Comparison of ENCODE assay signal across 21 mouse cellular contexts in the genomic region with DNA sequence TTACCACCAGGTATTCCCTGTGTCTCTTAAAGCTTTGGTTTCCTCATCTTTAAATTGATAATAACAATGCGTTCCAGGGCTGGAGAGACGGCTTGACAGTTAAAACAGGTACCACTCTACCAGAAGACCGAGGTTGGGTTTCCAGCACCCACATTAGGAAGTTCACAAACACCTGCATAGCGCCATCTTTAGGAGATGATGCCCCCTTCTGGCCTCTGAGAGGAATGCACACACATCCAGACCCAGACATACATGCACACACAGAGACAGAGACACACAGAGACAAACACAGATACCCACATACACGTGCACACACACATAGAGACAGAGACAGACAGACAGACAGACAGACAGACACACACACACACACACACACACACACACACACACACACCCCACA. TPM values are rescaled to one million over a fixed set of nuclear protein-coding genes. Genes with fewer than 3 reads are reported as not detected.
A peak's percentile ranks its signal among the peaks of the same experiment; 100 is the strongest.
DNase-seq lines count a peak whose midpoint lies in the region; ATAC-seq and TF ChIP-seq lines count a peak whose summit lies in the region.
"Had no signal": no experiment of that assay in that cellular context is flagged by ENCODE, and none has a peak within 500 bp of the region (broad histone marks: within the 10 kb centered on the region; RNA-seq: fewer than 3 reads in every experiment).

No protein-coding gene starts in this region.

- peak; percentile 21 for TF ChIP-seq CTCF in ES-Bruce4 (IDR thresholded peaks at IDR 0.05; ENCODE audit: low read depth, low read length)
- TF ChIP-seq CTCF in small intestine, adult 2 months (IDR thresholded peaks at IDR 0.05; ENCODE audit: extremely low read depth, insufficient read length, insufficient replicate concordance, low read depth, low read length), result peak; percentile 14; the same call in 1 of the 2 replicates

- H3K4me2 ChIP-seq in kidney, embryonic 16.5 days (replicated peaks; ENCODE audit: low read depth, low read length), result no peak overlapping the region
- no peak overlapping the region for H3K4me2 ChIP-seq in neural tube, embryonic 15.5 days
- H3K4me2 ChIP-seq: forebrain, embryonic 12.5 days; hindbrain, embryonic 15.5 days; limb, embryonic 15.5 days; midbrain, embryonic 12.5 days had no signal

- peak overlapping the region; percentile 40; the same call in 1 of the 2 replicates for H3K27ac ChIP-seq in kidney, embryonic 16.5 days (ENCODE audit: low read length)
- H3K27ac ChIP-seq in ES-Bruce4 (ENCODE audit: insufficient read depth, low read length), result no peak overlapping the region
- no peak overlapping the region for H3K27ac ChIP-seq in small intestine, adult 2 months (ENCODE audit: insufficient read depth, low read depth, low read length)
- no peak overlapping the region for H3K27ac ChIP-seq in neural tube, embryonic 15.5 days (replicated peaks)
- H3K27ac ChIP-seq: embryonic facial prominence, embryonic 10.5 days; forebrain, embryonic 12.5 days; hindbrain, embryonic 15.5 days; limb, embryonic 15.5 days; midbrain, embryonic 12.5 days had no signal

- no peaks in the 10 kb centered on the region for H3K27me3 ChIP-seq in kidney, embryonic 16.5 days (ENCODE audit: insufficient read depth, low read length)
- no peaks in the 10 kb centered on the region for H3K27me3 ChIP-seq in ES-Bruce4 (ENCODE audit: control insufficient read depth, insufficient read depth, low read length, poor library complexity, severe bottlenecking)
- H3K27me3 ChIP-seq in small intestine, adult 2 months (ENCODE audit: control insufficient read depth, insufficient read depth, low read length), result no peaks in the 10 kb centered on the region
- no peaks in the 10 kb centered on the region for H3K27me3 ChIP-seq in neural tube, embryonic 15.5 days (replicated peaks)
- H3K27me3 ChIP-seq: forebrain, embryonic 12.5 days; hindbrain, embryonic 15.5 days; limb, embryonic 15.5 days had no signal

- H3K9ac ChIP-seq in kidney, embryonic 16.5 days (replicated peaks; ENCODE audit: low read length), result no peak overlapping the region
- H3K9ac ChIP-seq in ES-Bruce4 (ENCODE audit: low read depth, poor library complexity, severe bottlenecking), result no peak overlapping the region
- H3K9ac ChIP-seq in neural tube, embryonic 15.5 days (replicated peaks), result no peak overlapping the region
- H3K9ac ChIP-seq: forebrain, embryonic 12.5 days; hindbrain, embryonic 15.5 days; limb, embryonic 15.5 days; midbrain, embryonic 12.5 days had no signal

- no peak overlapping the region for H3K4me3 ChIP-seq in kidney, embryonic 16.5 days (ENCODE audit: low read length)
- H3K4me3 ChIP-seq in ES-Bruce4 (ENCODE audit: low read depth, low read length), result no peak overlapping the region
- H3K4me3 ChIP-seq in small intestine, adult 2 months (ENCODE audit: low read depth, low read length), result no peak overlapping the region
- H3K4me3 ChIP-seq in neural tube, embryonic 15.5 days (replicated peaks), result no peak overlapping the region
- H3K4me3 ChIP-seq: embryonic facial prominence, embryonic 10.5 days; forebrain, embryonic 12.5 days; hindbrain, embryonic 15.5 days; limb, embryonic 15.5 days; midbrain, embryonic 12.5 days had no signal

- TF ChIP-seq POLR2A in ES-Bruce4 (IDR thresholded peaks at IDR 0.05; ENCODE audit: insufficient read depth, low read length), result no peak
- no peak for TF ChIP-seq POLR2A in small intestine, adult 2 months (IDR thresholded peaks at IDR 0.05; ENCODE audit: low read depth, low read length)

- 95% methylated on average over 5 of the region's 5 CpGs for WGBS in kidney, embryonic 16.5 days
- WGBS in small intestine, adult 2 months, result 97% methylated on average over 5 of the region's 5 CpGs
- 93% methylated on average over 5 of the region's 5 CpGs for WGBS in neural tube, embryonic 15.5 days

- ATAC-seq in kidney, embryonic 16.5 days (ENCODE audit: low FRiP score, low TSS enrichment), result no peak
- no peak for ATAC-seq in neural tube, embryonic 15.5 days (ENCODE audit: low FRiP score)

- H3K4me1 ChIP-seq in kidney, embryonic 16.5 days (ENCODE audit: insufficient read depth, low read length), result peaks cover 68% of the 10 kb centered on the region
- peaks cover 16% of the 10 kb centered on the region for H3K4me1 ChIP-seq in ES-Bruce4 (ENCODE audit: control insufficient read depth, insufficient read depth, low read length)
- peaks cover 61% of the 10 kb centered on the region for H3K4me1 ChIP-seq in small intestine, adult 2 months (ENCODE audit: control insufficient read depth, insufficient read depth, insufficient read length, low read length)
- no peaks in the 10 kb centered on the region for H3K4me1 ChIP-seq in neural tube, embryonic 15.5 days
- H3K4me1 ChIP-seq: forebrain, embryonic 12.5 days; hindbrain, embryonic 15.5 days; midbrain, embryonic 12.5 days had no signal

- DNase-seq in kidney, adult 8-10 months, result no peak
- peak; percentile 54 for DNase-seq in R1 (ENCODE audit: low read depth, low spot score)
- no peak for DNase-seq in embryo, embryonic 9.5 days (ENCODE audit: extremely low spot score)
- DNase-seq: adrenal gland, postnatal 36 days; cerebellum, adult 11-12 months; cerebellum, postnatal 25 days; gastrocnemius, postnatal 14 days; heart, adult 18-20 months; heart, postnatal 36 days; right cerebral cortex, postnatal 4 days; thymus, postnatal 25 days had no signal

- no peak for TF ChIP-seq EP300 in ES-Bruce4 (IDR thresholded peaks at IDR 0.05; ENCODE audit: insufficient read depth, low read depth, low read length)

- H3K36me3 ChIP-seq in kidney, embryonic 16.5 days (ENCODE audit: insufficient read depth, low read length), result no peaks in the 10 kb centered on the region
- no peaks in the 10 kb centered on the region for H3K36me3 ChIP-seq in ES-Bruce4 (ENCODE audit: control insufficient read depth, insufficient read depth, low read length, poor library complexity, severe bottlenecking)
- H3K36me3 ChIP-seq in small intestine, adult 2 months (ENCODE audit: control insufficient read depth, insufficient read depth, low read length), result no peaks in the 10 kb centered on the region
- H3K36me3 ChIP-seq in neural tube, embryonic 15.5 days, result no peaks in the 10 kb centered on the region
- H3K36me3 ChIP-seq: embryonic facial prominence, embryonic 10.5 days; forebrain, embryonic 12.5 days; G1E; hindbrain, embryonic 15.5 days; limb, embryonic 15.5 days; midbrain, embryonic 12.5 days had no signal

- no peaks in the 10 kb centered on the region for H3K9me3 ChIP-seq in kidney, embryonic 16.5 days (ENCODE audit: low read length)
- no peaks in the 10 kb centered on the region for H3K9me3 ChIP-seq in ES-Bruce4 (replicated peaks; ENCODE audit: control insufficient read depth, insufficient read depth, low read length, poor library complexity, severe bottlenecking)
- no peaks in the 10 kb centered on the region for H3K9me3 ChIP-seq in neural tube, embryonic 15.5 days (replicated peaks)
- H3K9me3 ChIP-seq: embryonic facial prominence, embryonic 10.5 days; forebrain, embryonic 12.5 days; hindbrain, embryonic 15.5 days; limb, embryonic 15.5 days; midbrain, embryonic 12.5 days had no signal

RNA-seq across cellular contexts. Expression of gene Tmem51, which starts 34.1 kb away (rescaled TPM):
- polyA plus RNA-seq in kidney, embryonic 16.5 days (2015; fragmentation: Nextera tagmentation; extraction: Ambion mirVana), result 41.6 and 42.7 TPM in 2 replicates
- 16.8 and 18.9 TPM in 2 replicates for polyA plus RNA-seq in ES-Bruce4 (2011; ENCODE audit: insufficient read depth, insufficient read length, low read depth, missing spikeins)
- polyA plus RNA-seq in small intestine, adult 2 months (2012; rRNA removed), result 21.0 and 30.5 TPM in 2 replicates
- 5.9 and 11.0 TPM in 2 replicates for polyA plus RNA-seq in neural tube, embryonic 15.5 days (2015; fragmentation: Nextera tagmentation; extraction: Ambion mirVana)
- polyA plus RNA-seq: G1E had no signal

RNA-seq across cellular contexts. Expression of gene Fhad1, which starts 35.1 kb away (rescaled TPM):
- 0.74 and 1.0 TPM in 2 replicates for polyA plus RNA-seq in kidney, embryonic 16.5 days (2015; fragmentation: Nextera tagmentation; extraction: Ambion mirVana)
- 1.5 and 2.1 TPM in 2 replicates for polyA plus RNA-seq in ES-Bruce4 (2011; ENCODE audit: insufficient read depth, insufficient read length, low read depth, missing spikeins)
- 0.03 and 0.05 TPM in 2 replicates for polyA plus RNA-seq in small intestine, adult 2 months (2012; rRNA removed)
- polyA plus RNA-seq in neural tube, embryonic 15.5 days (2015; fragmentation: Nextera tagmentation; extraction: Ambion mirVana), result 4.5 and 4.8 TPM in 2 replicates
- polyA plus RNA-seq: G1E had no signal
